Mouse (Mus musculus): ENCODE results near the gene Pygo1. TPM values are rescaled to one million over a fixed set of nuclear protein-coding genes. Genes with fewer than 3 reads are reported as not detected.

Pygo1 gene
- polyA plus RNA-seq, 1 experiment from 2014 or later, result 11.5 TPM

DNA sequence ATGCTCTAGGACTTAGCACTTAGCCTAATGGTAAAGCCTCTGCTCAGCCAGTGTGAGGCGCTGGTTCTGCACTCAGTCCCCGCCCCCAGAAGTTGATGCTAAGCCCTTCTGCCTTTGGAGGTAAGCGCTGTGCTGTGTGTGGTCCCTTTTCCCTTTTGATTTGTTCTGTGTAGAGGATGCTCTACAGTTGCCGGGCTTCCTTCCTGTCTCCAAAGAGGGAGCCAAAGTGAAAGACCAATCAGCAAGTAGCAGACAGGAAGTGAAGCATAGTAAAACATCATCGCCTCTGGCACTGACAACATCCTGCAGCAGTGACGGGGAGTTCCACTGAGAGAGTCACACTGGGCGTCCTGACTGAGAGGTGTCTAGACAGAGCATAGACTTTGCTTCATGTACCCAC is 44.4 kb downstream of the Pygo1 start:
- H3K27me3 ChIP-seq, result no peaks in the 10 kb centered on the region
- no peak overlapping the region for H3K27ac ChIP-seq
- no peak for ATAC-seq (ENCODE audit: insufficient number of reproducible peaks, insufficient read depth, low FRiP score, low TSS enrichment, low read depth)
- no peak overlapping the region for H3K4me3 ChIP-seq (replicated peaks)
- H3K36me3 ChIP-seq, result no peaks in the 10 kb centered on the region
- H3K4me1 ChIP-seq (replicated peaks), result no peaks in the 10 kb centered on the region
- WGBS, result 71% methylated on average over 7 of the region's 7 CpGs
- H3K9ac ChIP-seq (replicated peaks), result no peak overlapping the region
- H3K9me3 ChIP-seq, result no peaks in the 10 kb centered on the region
- no peak overlapping the region for H3K4me2 ChIP-seq

DNA sequence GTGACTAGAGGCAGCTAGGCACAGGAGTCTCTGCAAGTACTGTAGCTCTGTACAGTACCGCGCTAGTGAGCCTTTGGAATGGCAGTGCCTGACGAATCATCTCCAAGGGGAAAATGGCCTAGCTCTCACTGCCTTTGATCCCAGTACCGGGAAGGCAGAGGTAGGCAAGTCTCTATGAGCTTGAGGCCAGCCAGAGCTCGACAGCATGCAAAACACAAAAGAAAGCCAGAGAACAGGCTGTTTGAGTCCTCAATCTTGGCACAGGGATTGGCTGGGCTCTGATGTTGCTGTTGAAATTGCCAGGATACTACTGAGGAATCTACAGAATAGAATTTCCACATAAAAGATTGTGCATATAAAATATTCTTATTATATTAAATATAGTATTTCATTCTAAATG is 47.0 kb downstream of the Pygo1 start:
- Histone ChIP-seq H3K4me1 (replicated peaks) (no peaks in the 10 kb centered on the region), H3K27ac (no peak overlapping the region), H3K36me3 (no peaks in the 10 kb centered on the region), H3K4me3 (replicated peaks) (no peak overlapping the region), H3K9me3 (no peaks in the 10 kb centered on the region), H3K27me3 (no peaks in the 10 kb centered on the region), H3K9ac (replicated peaks) (no peak overlapping the region), H3K4me2 (no peak overlapping the region)
- WGBS, result 87% methylated on average over 5 of the region's 5 CpGs
- ATAC-seq (ENCODE audit: insufficient number of reproducible peaks, insufficient read depth, low FRiP score, low TSS enrichment, low read depth), result no peak

DNA sequence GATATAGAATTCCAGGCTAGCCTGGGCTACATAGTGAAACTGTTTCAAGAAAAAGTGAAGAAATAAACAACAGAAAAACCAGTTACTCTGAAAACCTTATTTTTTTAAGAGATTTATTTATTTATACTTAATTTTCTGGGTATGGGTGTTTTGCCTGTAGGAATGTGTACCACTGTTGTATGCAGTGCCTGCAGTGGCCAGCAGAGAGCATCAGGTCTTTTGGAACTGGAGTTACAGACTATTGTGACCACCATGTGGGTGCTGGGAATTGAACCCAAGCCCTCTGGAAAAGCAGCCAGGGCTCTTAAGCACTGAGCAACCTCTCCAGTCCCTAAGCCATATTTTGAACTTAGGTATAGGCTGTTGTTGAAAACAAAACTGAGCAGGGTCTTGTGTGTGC is 47.5 kb downstream of the Pygo1 start:
- H3K9me3 ChIP-seq, result no peaks in the 10 kb centered on the region
- no peaks in the 10 kb centered on the region for H3K4me1 ChIP-seq (replicated peaks)
- ATAC-seq (ENCODE audit: insufficient number of reproducible peaks, insufficient read depth, low FRiP score, low TSS enrichment, low read depth), result no peak
- H3K4me2 ChIP-seq, result no peak overlapping the region
- H3K4me3 ChIP-seq (replicated peaks), result no peak overlapping the region
- no peak overlapping the region for H3K27ac ChIP-seq
- H3K9ac ChIP-seq (replicated peaks), result no peak overlapping the region
- no peaks in the 10 kb centered on the region for H3K27me3 ChIP-seq
- no peaks in the 10 kb centered on the region for H3K36me3 ChIP-seq

DNA sequence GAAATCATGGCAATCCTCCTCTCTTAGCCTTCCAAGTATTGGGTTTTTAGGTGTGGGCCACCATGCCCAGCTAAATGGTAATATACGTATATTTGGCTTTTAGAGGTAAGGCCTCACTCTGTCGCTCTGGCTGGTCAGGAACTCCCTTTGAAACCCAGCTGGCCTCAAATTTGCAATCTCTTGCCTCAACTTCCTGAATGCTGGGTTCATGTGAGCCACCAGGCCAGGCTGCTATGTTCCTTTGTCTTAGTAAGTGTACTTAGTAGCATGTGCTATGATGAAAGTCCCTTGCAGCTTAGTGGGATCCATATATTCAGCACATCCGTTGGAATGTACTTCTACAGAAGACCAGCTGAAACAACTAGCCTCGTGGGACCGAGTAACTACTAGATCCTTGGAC is 49.3 kb downstream of the Pygo1 start:
- no peak overlapping the region for H3K4me2 ChIP-seq
- no peak overlapping the region for H3K4me3 ChIP-seq (replicated peaks)
- H3K27me3 ChIP-seq, result no peaks in the 10 kb centered on the region
- H3K9me3 ChIP-seq, result no peaks in the 10 kb centered on the region
- H3K4me1 ChIP-seq (replicated peaks), result no peaks in the 10 kb centered on the region
- no peak overlapping the region for H3K27ac ChIP-seq
- 91% methylated on average over 5 of the region's 5 CpGs for WGBS
- H3K36me3 ChIP-seq, result no peaks in the 10 kb centered on the region
- no peak overlapping the region for H3K9ac ChIP-seq (replicated peaks)
- ATAC-seq (ENCODE audit: insufficient number of reproducible peaks, insufficient read depth, low FRiP score, low TSS enrichment, low read depth), result no peak

DNA sequence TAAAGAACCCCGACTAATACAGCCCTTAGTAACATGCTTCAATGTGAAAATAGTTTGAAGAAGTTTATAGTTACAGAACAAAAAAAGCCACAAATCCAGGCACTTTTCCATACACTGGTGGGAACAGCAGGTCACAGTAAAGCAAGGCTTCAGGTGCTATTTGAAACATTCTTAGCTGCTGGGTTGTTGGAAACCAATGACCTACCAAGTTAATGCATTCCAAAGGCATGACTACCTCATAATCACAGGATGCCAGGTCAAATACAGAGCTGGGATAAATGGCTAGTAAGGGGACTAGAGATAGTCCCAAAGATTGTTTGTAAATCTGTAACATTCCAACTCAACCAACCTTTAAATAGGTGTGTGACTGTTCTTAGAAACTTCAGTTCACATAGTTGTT is 49.8 kb downstream of the Pygo1 start:
- 94% methylated on average over 1 of the region's 1 CpGs for WGBS
- H3K27ac ChIP-seq, result no peak overlapping the region
- no peaks in the 10 kb centered on the region for H3K27me3 ChIP-seq
- ATAC-seq (ENCODE audit: insufficient number of reproducible peaks, insufficient read depth, low FRiP score, low TSS enrichment, low read depth), result no peak
- no peaks in the 10 kb centered on the region for H3K36me3 ChIP-seq
- H3K4me1 ChIP-seq (replicated peaks), result no peaks in the 10 kb centered on the region
- H3K9me3 ChIP-seq, result no peaks in the 10 kb centered on the region
- no peak overlapping the region for H3K4me3 ChIP-seq (replicated peaks)
- H3K4me2 ChIP-seq, result no peak overlapping the region
- no peak overlapping the region for H3K9ac ChIP-seq (replicated peaks)

DNA sequence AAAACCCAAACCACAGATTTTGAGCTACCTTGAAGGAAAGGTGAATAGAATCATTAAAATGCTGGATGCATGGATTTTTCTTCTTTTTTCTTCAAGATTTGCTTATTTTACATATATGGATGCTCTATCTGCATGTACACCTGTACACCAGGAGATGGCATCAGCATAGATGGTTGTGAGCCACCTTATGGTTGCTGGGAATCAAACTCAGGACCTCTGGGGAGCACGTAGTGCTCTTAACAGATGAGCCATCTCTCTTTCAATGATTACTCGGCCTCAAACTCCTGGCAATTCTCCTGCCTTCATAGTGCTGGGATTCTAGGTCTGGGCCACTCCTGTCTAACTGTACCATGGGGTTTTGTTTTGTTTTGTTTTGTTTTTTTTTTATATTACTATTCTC is 57.6 kb downstream of the Pygo1 start:
- no peaks in the 10 kb centered on the region for H3K36me3 ChIP-seq
- H3K4me1 ChIP-seq (replicated peaks), result peaks cover 9% of the 10 kb centered on the region
- WGBS, result 73% methylated on average over 2 of the region's 2 CpGs
- no peak overlapping the region for H3K9ac ChIP-seq (replicated peaks)
- H3K9me3 ChIP-seq, result no peaks in the 10 kb centered on the region
- H3K4me3 ChIP-seq (replicated peaks), result no peak overlapping the region
- peaks cover 16% of the 10 kb centered on the region for H3K27me3 ChIP-seq
- no peak overlapping the region for H3K4me2 ChIP-seq
- no peak for ATAC-seq (ENCODE audit: insufficient number of reproducible peaks, insufficient read depth, low FRiP score, low TSS enrichment, low read depth)
- H3K27ac ChIP-seq, result no peak overlapping the region

DNA sequence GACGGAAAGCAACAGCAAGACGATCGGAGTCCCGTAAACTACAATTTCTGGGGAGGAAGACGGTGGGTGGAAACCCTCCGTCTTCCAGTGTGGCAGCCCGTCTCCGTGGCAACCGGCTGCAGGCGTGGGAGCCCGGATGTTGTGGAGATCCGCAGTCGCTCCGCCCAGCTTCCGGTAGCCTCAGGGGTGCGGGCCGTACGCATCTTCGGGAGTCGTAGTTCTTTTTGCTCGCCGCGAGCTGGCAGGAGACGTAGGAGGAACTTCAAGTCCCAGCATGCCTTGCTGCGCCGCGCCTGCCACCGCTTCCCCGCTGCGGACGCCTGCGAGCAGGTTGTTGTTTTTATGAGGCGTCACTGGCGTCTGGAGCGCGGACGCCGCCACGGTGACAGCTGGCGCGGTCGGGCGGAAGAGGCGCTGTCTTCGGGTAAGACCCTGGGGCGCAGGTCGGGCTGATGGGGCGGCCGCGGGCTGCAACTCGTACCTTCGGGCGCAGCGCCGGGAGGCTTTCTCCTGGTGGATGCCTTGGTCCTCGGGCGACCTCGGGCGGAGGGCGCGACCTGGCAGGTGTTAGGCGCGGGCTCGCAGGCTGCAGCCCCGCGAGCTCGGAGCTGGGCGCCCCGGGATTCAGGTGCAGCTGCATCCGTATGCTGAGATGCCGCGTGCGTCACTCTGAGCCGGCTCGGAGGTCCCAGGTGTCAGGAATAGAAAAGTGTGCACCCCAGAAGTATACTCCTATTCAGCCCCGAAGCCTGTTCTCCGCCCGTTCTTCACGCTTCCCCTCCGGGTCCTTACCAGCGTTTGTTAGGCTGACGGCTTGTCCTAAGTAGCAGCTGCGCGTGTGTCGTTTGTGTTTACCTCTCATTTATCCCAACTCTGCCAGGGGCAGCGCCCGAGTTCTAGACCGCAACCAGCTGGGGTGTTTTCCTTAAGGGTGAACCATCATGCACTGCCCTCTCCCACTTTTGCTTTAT is 60.1 kb downstream of the Pygo1 start, which contains the start of the genes Ccpg1os and Ccpg1:
TSS of gene Ccpg1os (minus strand) at position 133 of the 971 bp plus-strand sequence.
TSS of gene Ccpg1 (plus strand) at position 180 of the 971 bp plus-strand sequence.
- WGBS, result under 1% methylated on average over 88 of the region's 88 CpGs
- no peaks in the 10 kb centered on the region for H3K36me3 ChIP-seq
- H3K9me3 ChIP-seq, result no peaks in the 10 kb centered on the region
- H3K4me3 ChIP-seq (replicated peaks), result peak within 1 kb of the TSS; percentile 78
- H3K4me1 ChIP-seq (replicated peaks), result peaks cover 9% of the 10 kb centered on the region
- peak; percentile 99 for ATAC-seq (ENCODE audit: insufficient number of reproducible peaks, insufficient read depth, low FRiP score, low TSS enrichment, low read depth)
- H3K27ac ChIP-seq, result peak within 1 kb of the TSS; percentile 53; the same call in 1 of the 2 replicates
- peak within 1 kb of the TSS; percentile 65 for H3K9ac ChIP-seq (replicated peaks)
- H3K4me2 ChIP-seq, result peak within 1 kb of the TSS; percentile 89
- peaks cover 16% of the 10 kb centered on the region for H3K27me3 ChIP-seq

DNA sequence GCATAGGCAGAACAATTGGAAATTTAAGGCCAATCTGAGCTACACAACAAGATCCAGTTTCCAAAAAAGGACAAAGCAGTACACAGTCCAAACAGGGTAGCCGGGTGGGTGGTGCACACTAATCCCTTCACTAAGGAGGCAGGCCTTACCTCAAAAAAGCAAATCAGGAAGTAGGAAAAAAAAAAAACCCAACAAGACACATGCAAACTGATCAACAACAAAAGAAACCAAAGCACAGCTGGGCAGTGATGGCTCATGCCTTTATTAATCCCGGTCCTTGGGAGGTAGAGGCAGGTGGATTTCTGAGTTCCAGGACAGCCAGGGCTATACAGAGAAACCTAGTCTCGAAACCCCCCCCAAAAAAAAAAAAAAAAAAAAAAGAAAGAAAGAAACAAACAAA is 62.3 kb downstream of the Pygo1 start:
- 74% methylated on average over 3 of the region's 3 CpGs for WGBS

DNA sequence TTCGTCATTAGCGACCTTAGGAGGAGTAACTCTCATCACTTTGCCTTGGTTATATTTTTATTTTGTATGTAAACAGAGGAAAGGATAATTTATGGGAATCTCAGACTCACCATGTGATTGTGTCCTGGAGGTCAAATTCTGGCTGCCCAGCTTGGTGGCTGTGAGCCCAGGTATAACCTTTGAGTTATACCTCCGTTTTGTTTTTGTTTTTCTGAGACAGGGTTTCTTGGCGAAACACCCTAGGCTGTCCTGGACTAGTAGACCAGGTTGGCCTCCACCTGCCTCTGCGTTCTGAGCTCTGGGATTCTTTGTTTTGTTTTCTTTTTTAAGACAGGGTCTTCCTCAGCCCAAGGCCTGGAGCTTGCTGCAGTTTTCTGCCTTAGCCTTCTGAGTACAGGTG is 63.3 kb downstream of the Pygo1 start:
- WGBS, result 81% methylated on average over 5 of the region's 5 CpGs
- Histone ChIP-seq H3K27ac (no peak overlapping the region), H3K9me3 (no peaks in the 10 kb centered on the region), H3K4me2 (no peak overlapping the region), H3K4me3 (replicated peaks) (no peak overlapping the region), H3K27me3 (peaks cover 16% of the 10 kb centered on the region), H3K4me1 (replicated peaks) (peaks cover 9% of the 10 kb centered on the region), H3K9ac (replicated peaks) (no peak overlapping the region), H3K36me3 (no peaks in the 10 kb centered on the region)
- no peak for ATAC-seq (ENCODE audit: insufficient number of reproducible peaks, insufficient read depth, low FRiP score, low TSS enrichment, low read depth)

More for the DNA sequence above, 62.3 kb downstream of the Pygo1 start:
- H3K9me3 ChIP-seq, result no peaks in the 10 kb centered on the region
- no peak overlapping the region for H3K9ac ChIP-seq (replicated peaks)
- H3K27ac ChIP-seq, result no peak overlapping the region
- H3K36me3 ChIP-seq, result no peaks in the 10 kb centered on the region
- ATAC-seq (ENCODE audit: insufficient number of reproducible peaks, insufficient read depth, low FRiP score, low TSS enrichment, low read depth), result no peak
- no peak overlapping the region for H3K4me2 ChIP-seq
- peaks cover 16% of the 10 kb centered on the region for H3K27me3 ChIP-seq
- peaks cover 9% of the 10 kb centered on the region for H3K4me1 ChIP-seq (replicated peaks)
- no peak overlapping the region for H3K4me3 ChIP-seq (replicated peaks)

DNA sequence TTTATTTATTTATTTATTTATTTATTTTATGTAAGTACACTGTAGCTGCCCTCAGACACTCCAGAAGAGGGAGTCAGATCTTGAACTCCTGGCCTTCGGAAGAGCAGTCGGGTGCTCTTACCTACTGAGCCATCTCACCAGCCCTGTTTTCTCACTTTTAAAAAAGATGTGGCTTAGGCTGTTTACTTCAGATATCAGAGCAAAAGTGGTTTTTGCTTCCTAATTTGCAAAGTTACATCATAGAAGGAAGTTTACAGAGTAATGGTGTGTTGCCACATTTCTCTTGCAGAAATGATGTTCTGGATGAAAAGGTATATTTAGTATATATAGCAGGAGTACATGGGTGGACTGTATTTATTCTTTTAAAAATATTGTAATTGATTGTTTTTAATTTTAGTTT is 66.0 kb downstream of the Pygo1 start:
- H3K4me1 ChIP-seq (replicated peaks), result no peaks in the 10 kb centered on the region
- 88% methylated on average over 2 of the region's 2 CpGs for WGBS
- no peak overlapping the region for H3K4me3 ChIP-seq (replicated peaks)
- H3K27me3 ChIP-seq, result peaks cover 10% of the 10 kb centered on the region
- no peak for ATAC-seq (ENCODE audit: insufficient number of reproducible peaks, insufficient read depth, low FRiP score, low TSS enrichment, low read depth)
- no peaks in the 10 kb centered on the region for H3K9me3 ChIP-seq
- no peak overlapping the region for H3K4me2 ChIP-seq
- H3K36me3 ChIP-seq, result no peaks in the 10 kb centered on the region
- H3K27ac ChIP-seq, result no peak overlapping the region
- no peak overlapping the region for H3K9ac ChIP-seq (replicated peaks)

DNA sequence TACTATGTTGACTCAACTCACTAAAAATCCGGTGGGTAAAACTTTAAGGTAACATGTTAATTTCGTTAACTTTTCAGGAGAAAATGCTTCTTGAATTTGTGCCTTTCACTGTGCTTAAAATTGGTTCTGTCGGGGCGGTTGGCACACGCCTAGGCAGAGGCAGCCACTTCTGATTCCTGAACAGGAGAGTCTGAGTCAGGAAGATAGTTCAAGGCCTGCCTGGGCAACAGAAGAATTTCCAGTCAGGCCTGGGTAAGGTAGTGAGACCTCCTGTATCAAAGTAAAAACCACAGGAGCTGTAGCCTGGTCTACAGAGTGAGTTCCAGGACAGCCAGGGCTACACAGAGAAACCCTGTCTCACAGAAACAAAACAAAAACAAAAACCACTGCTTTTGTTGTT is 67.1 kb downstream of the Pygo1 start:
- WGBS, result 85% methylated on average over 5 of the region's 5 CpGs

DNA sequence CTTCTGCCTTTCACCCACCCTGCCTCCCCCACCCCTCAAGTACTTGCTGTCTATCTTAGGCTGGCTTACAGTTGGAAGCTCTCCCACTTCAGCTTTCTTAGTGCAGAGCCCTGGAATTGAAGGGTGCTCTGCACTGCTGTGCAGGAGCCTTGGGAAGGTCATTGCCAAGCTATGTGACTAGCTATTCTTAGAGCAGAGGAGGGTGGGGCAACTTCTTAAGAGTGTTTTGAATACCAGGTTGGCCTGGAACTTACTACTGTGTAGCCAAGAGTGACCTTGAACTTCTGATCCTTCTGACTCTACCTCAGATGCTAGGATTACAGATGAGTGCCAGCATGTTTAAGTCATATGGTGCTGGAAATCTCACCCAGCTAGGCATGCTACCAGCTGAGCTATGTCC is 70.7 kb downstream of the Pygo1 start:
- ATAC-seq (ENCODE audit: insufficient number of reproducible peaks, insufficient read depth, low FRiP score, low TSS enrichment, low read depth), result no peak
- Histone ChIP-seq H3K9me3 (no peaks in the 10 kb centered on the region), H3K27ac (no peak overlapping the region), H3K4me2 (no peak overlapping the region), H3K27me3 (no peaks in the 10 kb centered on the region), H3K9ac (replicated peaks) (no peak overlapping the region), H3K4me3 (replicated peaks) (no peak overlapping the region), H3K4me1 (replicated peaks) (no peaks in the 10 kb centered on the region), H3K36me3 (no peaks in the 10 kb centered on the region)

More for the DNA sequence above, 67.1 kb downstream of the Pygo1 start:
- Histone ChIP-seq H3K9ac (replicated peaks) (no peak overlapping the region), H3K36me3 (no peaks in the 10 kb centered on the region), H3K9me3 (no peaks in the 10 kb centered on the region), H3K4me3 (replicated peaks) (no peak overlapping the region), H3K27me3 (peaks cover under 1% of the 10 kb centered on the region; the same call in 1 of the 2 replicates), H3K4me2 (no peak overlapping the region), H3K27ac (no peak overlapping the region), H3K4me1 (replicated peaks) (no peaks in the 10 kb centered on the region)
- no peak for ATAC-seq (ENCODE audit: insufficient number of reproducible peaks, insufficient read depth, low FRiP score, low TSS enrichment, low read depth)

All from limb, embryonic 12.5 days (tissue).